Mouse (Mus musculus) erythroid progenitor cell, adult 5-6 weeks (primary cell): ENCODE data around the gene D430041D05Rik. TPM values are rescaled to one million over a fixed set of nuclear protein-coding genes. Genes with fewer than 3 reads are reported as not detected.

Experiments
- ATAC-seq: replicated peaks from 2 replicates; pipeline ENCODE4 v1.8.0; 2016; ENCODE audit warnings: moderate number of reproducible peaks, mild to moderate bottlenecking, moderate TSS enrichment, inconsistent platforms; ENCODE audit not compliant: poor library complexity, low FRiP score, severe bottlenecking
- total RNA-seq, 2 experiments: library from RNA; stranded (forward) in 1 of 2; stranded (reverse) in 1 of 2; fragments of 150-400 nt in 1 of 2; fragments of 186-747, 209-891 nt in 1 of 2; gene quantifications; 2 replicates each; pipeline versions ENCODE4 v1.2.3 to v1.2.4; 2015 to 2017; ENCODE audit warnings: low replicate concordance in 2 of 2

D430041D05Rik gene
- total RNA-seq, 2 experiments from 2014 or later = not detected

GRCm38 (mm10) chr2:104209408-104209807 lies 201.4 kb downstream of the D430041D05Rik start:
- ATAC-seq = no peak

- no peak for ATAC-seq
Observed at GRCm38 (mm10) chr2:104208415-104208814, 202.4 kb downstream of the D430041D05Rik start.

DNA sequence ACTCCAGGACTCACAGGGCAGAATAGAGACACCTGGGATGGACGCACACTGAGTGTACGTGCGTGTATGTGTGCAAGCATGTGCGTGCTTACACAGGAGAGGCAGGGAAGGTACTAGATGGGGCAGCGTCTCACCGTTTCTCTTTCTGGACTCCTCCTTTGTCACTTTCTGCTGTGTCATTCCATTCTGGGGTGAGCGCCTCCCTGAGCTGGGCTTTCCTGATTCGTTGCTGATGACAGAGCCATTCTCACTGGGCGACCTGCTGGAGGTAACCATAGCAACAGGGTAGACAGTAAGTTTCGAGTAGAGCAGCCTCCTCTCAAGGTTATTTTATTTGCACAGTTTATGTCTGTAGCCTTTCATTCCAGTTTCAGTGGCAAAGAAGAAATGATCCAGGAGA lies 202.9 kb downstream of the D430041D05Rik start:
- ATAC-seq = no peak

- no peak for ATAC-seq
Observed at GRCm38 (mm10) chr2:104205623-104206022, 205.2 kb downstream of the D430041D05Rik start.

- no peak for ATAC-seq
Observed at GRCm38 (mm10) chr2:104200211-104200610, 210.6 kb downstream of the D430041D05Rik start.

- no peak for ATAC-seq
Observed at GRCm38 (mm10) chr2:104198186-104198585, 212.6 kb downstream of the D430041D05Rik start.

- ATAC-seq = 0 out of 2 replicates have a peak, but pooled peaks have one; percentile 44
Observed at GRCm38 (mm10) chr2:104197281-104197680, 213.5 kb downstream of the D430041D05Rik start.

DNA sequence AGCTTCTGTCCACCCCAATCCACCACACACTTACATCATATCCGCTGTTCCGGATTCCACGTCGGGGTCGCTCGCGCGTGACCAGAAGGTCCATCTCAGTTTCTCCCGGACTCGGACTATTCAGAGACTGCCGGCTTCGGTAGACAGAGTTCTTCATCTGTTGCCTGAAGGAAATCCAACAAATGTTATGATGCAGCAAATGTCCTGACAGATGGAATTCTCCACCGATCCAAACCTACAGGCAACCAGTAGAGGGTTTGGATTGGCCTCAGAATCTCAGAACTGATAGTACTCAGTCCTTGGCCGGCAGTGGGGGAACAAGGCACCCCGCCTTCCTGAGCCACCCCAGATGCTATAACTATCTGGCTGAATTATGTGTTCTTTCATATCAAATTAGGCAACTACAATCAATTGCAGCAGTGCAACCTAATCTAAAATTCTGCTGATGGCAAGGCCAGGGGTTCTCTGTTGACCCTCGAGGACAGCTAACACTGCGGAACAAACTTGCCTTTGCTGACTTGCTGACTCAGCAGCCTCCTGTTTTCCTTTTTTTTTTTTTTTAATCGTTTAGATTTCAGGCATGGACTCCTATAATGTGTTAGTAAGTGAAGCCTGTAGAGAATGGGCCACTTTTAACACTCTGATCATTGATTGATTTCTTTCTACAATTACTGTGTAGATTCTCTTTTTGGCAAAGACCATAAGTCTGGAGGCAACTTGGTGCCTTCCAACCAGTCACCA lies 218.2 kb downstream of the D430041D05Rik start:
- ATAC-seq = no peak

- ATAC-seq = no peak
Observed at GRCm38 (mm10) chr2:104191723-104192122, 219.1 kb downstream of the D430041D05Rik start.

- ATAC-seq = no peak
Observed at GRCm38 (mm10) chr2:104188859-104189258, 222.0 kb downstream of the D430041D05Rik start.

- no peak for ATAC-seq
Observed at GRCm38 (mm10) chr2:104187073-104187472, 223.7 kb downstream of the D430041D05Rik start.

- ATAC-seq = no peak
Observed at GRCm38 (mm10) chr2:104185616-104186015, 225.2 kb downstream of the D430041D05Rik start.

DNA sequence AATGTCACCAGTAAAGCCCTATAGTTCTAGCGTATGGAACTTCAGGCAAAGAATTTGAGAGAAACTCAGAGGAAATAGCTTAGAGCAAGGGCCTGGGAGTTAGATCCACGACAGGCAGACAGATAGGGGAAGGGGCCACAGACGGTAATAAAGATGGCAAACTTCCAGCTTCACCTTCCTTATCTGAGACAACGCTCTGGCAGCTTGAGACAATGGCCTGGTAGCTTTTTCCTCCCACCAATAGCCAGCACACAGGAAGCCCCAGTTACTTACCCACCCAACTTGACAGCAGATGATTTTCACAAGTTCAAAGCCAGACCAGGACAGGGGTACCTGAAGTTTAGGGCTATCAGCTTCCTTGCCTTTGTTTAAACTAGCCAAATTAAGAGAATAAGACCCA lies 226.5 kb downstream of the D430041D05Rik start:
- no peak for ATAC-seq

GRCm38 (mm10) chr2:104183246-104183845 lies 227.5 kb downstream of the D430041D05Rik start:
- ATAC-seq = no peak

DNA sequence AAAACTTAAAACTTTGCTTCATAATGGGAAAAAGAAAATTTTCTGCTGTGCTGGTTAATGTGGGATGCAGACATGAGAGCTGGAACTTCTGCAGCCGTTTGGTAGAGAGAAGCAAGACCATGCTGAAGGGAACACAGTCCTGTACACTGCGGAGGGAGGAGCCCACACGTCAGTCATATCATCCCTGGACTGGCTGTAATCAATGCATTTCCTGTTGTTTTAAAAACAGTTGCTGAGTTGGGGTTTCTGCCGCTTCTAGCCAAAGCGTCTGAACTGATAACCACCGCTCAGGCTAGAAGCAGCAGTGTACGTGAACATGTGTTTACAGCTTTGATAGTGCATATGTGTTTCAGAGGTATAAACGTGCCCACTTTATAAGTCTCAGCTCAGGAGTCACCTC lies 231.2 kb downstream of the D430041D05Rik start:
- no peak for ATAC-seq

DNA sequence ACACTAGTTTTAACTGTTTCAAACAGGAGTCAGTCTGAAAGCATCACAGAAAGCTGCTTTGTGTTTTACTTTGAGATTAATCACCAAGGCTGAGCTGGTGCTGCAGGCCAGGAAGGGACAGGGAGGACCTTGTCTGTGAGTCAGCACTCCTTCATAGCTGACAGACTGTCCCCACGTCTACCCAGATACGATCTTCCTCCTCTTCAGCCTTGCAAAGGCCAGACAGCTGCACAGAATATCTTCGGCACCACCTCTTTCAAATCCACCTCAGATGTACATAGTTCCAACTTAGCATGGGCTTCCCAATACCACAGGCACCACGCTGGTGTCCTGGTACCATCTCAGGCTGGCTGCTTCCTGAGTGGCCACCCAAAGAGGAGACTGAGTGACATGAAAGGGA lies 232.6 kb downstream of the D430041D05Rik start:
- no peak for ATAC-seq

- no peak for ATAC-seq
Observed at GRCm38 (mm10) chr2:104176979-104177704, 233.7 kb downstream of the D430041D05Rik start.

GRCm38 (mm10) chr2:104176166-104176978 lies 234.4 kb downstream of the D430041D05Rik start:
- ATAC-seq = no peak

- no peak for ATAC-seq
Observed at GRCm38 (mm10) chr2:104175476-104176165, 235.2 kb downstream of the D430041D05Rik start.
